Mouse (Mus musculus) forebrain, postnatal 0 days (tissue): Measurements from ENCODE around the gene Spata13. TPM values are rescaled to one million over a fixed set of nuclear protein-coding genes. Genes with fewer than 3 reads are reported as not detected.

Experiments
- ATAC-seq: fragments of 200-750 bp; cut with Nextera tagmentation; 2 replicates; pipeline ENCODE4 v1.8.0; 2017; ENCODE audit warnings: mild to moderate bottlenecking, moderate library complexity
- DNase-seq: peaks from one replicate; pipeline ENCODE4 v3.0.0-alpha.2; 2015
- H3K27ac ChIP-seq: fragments of 300-500 bp; sonication (generic); 2 replicates; pipeline ENCODE4 v1.5.1; 2014; ENCODE audit warnings: low read depth, mild to moderate bottlenecking, antibody characterized with exemption, low read length, moderate library complexity, mixed read lengths
- H3K27me3 ChIP-seq: fragments of 300-500 bp; sonication (generic); 2 replicates; pipeline ENCODE4 v1.6.1; 2014; ENCODE audit warnings: mild to moderate bottlenecking, low read length, mixed read lengths; ENCODE audit not compliant: insufficient read depth
- H3K36me3 ChIP-seq: fragments of 300-500 bp; sonication (generic); 2 replicates; pipeline ENCODE4 v1.6.1; 2014; ENCODE audit warnings: mild to moderate bottlenecking, moderate library complexity; ENCODE audit not compliant: insufficient read depth
- H3K4me1 ChIP-seq: fragments of 300-500 bp; sonication (generic); 2 replicates; pipeline ENCODE4 v1.6.1; 2014; ENCODE audit warnings: antibody characterized with exemption; ENCODE audit not compliant: insufficient read depth
- H3K4me2 ChIP-seq: fragments of 300-500 bp; sonication (generic); 2 replicates; pipeline ENCODE4 v1.6.1; 2014; ENCODE audit warnings: low read depth, mild to moderate bottlenecking, moderate library complexity
- H3K4me3 ChIP-seq: fragments of 300-500 bp; sonication (generic); 2 replicates; pipeline ENCODE4 v1.5.1; 2014; ENCODE audit warnings: low read depth, low read length, mixed read lengths
- H3K9ac ChIP-seq: fragments of 300-500 bp; sonication (generic); 2 replicates; pipeline ENCODE4 v1.6.1; 2014; ENCODE audit warnings: mild to moderate bottlenecking
- H3K9me3 ChIP-seq: fragments of 300-500 bp; sonication (generic); 2 replicates; pipeline ENCODE4 v1.6.1; 2016; ENCODE audit warnings: low read length
- CTCF ChIP-seq: sonication (generic); IDR thresholded peaks from 2 replicates; pipeline ENCODE4 v1.5.1; 2016; ENCODE audit warnings: antibody characterized with exemption, control low read depth, low read depth
- WGBS: fragments of 180-500 bp; shearing (Covaris S2); extraction: QIAGEN DNeasy Blood & Tissue Kit; methylation state at CpG from one replicate; pipeline ENCODE4 v1.1.7; 2014; 5-methylcytosine and 5-hydroxymethylcytosine counted together
- polyA plus RNA-seq: library from polyadenylated mRNA; unstranded; fragments of >200 nt; fragmentation: Nextera tagmentation; extraction: Ambion mirVana; gene quantifications from 2 replicates; pipeline ENCODE4 v1.2.1, GENCODE M21; 2015
- total RNA-seq: library from RNA; depleted of rRNA; stranded (reverse); fragments of >200 nt; gene quantifications from 2 replicates; pipeline ENCODE4 v1.2.3, GENCODE M21; 2014

Gene Spata13
- total and polyA plus RNA-seq, 2 experiments from 2014 or later: 17.3 to 43.6 TPM

- H3K4me1 ChIP-seq: no peaks in the 10 kb centered on the region
- DNase-seq (peak; percentile 45), ATAC-seq (peak; percentile 53; the same call in 1 of the 2 replicates)
- no peaks in the 10 kb centered on the region for H3K36me3 ChIP-seq
- H3K27me3 ChIP-seq: no peaks in the 10 kb centered on the region
- TF ChIP-seq CTCF: no peak
- H3K4me2 ChIP-seq: no peak overlapping the region
- H3K9me3 ChIP-seq: no peaks in the 10 kb centered on the region
- 57% methylated on average over 10 of the region's 10 CpGs for WGBS
- no peak overlapping the region for H3K27ac ChIP-seq
- H3K9ac ChIP-seq: no peak overlapping the region
- no peak overlapping the region for H3K4me3 ChIP-seq
Observed at GRCm38 (mm10) chr14:60698980-60699379, 65.2 kb downstream of the Spata13 start.

- Histone ChIP-seq H3K4me2 (no peak overlapping the region), H3K27me3 (no peaks in the 10 kb centered on the region), H3K27ac (no peak overlapping the region), H3K9me3 (no peaks in the 10 kb centered on the region), H3K36me3 (no peaks in the 10 kb centered on the region), H3K4me1 (no peaks in the 10 kb centered on the region), H3K4me3 (no peak overlapping the region), H3K9ac (no peak overlapping the region)
- ATAC-seq (no peak), DNase-seq (no peak)
- WGBS: 86% methylated on average over 10 of the region's 10 CpGs
- no peak for TF ChIP-seq CTCF
Observed at GRCm38 (mm10) chr14:60702377-60703140, 68.8 kb downstream of the Spata13 start.

- Histone ChIP-seq H3K27me3 (no peaks in the 10 kb centered on the region), H3K27ac (no peak overlapping the region), H3K9me3 (no peaks in the 10 kb centered on the region), H3K4me2 (no peak overlapping the region), H3K4me3 (no peak overlapping the region), H3K36me3 (no peaks in the 10 kb centered on the region), H3K4me1 (no peaks in the 10 kb centered on the region), H3K9ac (no peak overlapping the region)
- DNase-seq (no peak), ATAC-seq (no peak)
- WGBS: 88% methylated on average over 6 of the region's 6 CpGs
- TF ChIP-seq CTCF: no peak
Observed at GRCm38 (mm10) chr14:60704510-60704909, 70.7 kb downstream of the Spata13 start.

GRCm38 (mm10) chr14:60704961-60705360 is 71.2 kb downstream of the Spata13 start:
- Histone ChIP-seq H3K27me3 (no peaks in the 10 kb centered on the region), H3K4me1 (no peaks in the 10 kb centered on the region), H3K4me2 (no peak overlapping the region), H3K9ac (no peak overlapping the region), H3K9me3 (no peaks in the 10 kb centered on the region), H3K4me3 (no peak overlapping the region), H3K27ac (no peak overlapping the region), H3K36me3 (no peaks in the 10 kb centered on the region)
- no peak for DNase-seq
- no peak for TF ChIP-seq CTCF
- WGBS: 46% methylated on average over 3 of the region's 3 CpGs
- ATAC-seq: peak; percentile 45

- ATAC-seq (no peak; the same call in 1 of the 2 replicates), DNase-seq (no peak)
- WGBS: 76% methylated on average over 11 of the region's 11 CpGs
- H3K4me3 ChIP-seq: no peak overlapping the region
- H3K4me2 ChIP-seq: no peak overlapping the region
- no peak overlapping the region for H3K9ac ChIP-seq
- no peaks in the 10 kb centered on the region for H3K27me3 ChIP-seq
- no peak for TF ChIP-seq CTCF
- no peaks in the 10 kb centered on the region for H3K4me1 ChIP-seq
- no peaks in the 10 kb centered on the region for H3K9me3 ChIP-seq
- H3K36me3 ChIP-seq: no peaks in the 10 kb centered on the region
- no peak overlapping the region for H3K27ac ChIP-seq
Observed at GRCm38 (mm10) chr14:60709192-60709591, 75.4 kb downstream of the Spata13 start.

GRCm38 (mm10) chr14:60709749-60710148 is 75.9 kb downstream of the Spata13 start:
- WGBS: 93% methylated on average over 8 of the region's 8 CpGs
- no peaks in the 10 kb centered on the region for H3K27me3 ChIP-seq
- no peak for DNase-seq
- no peaks in the 10 kb centered on the region for H3K36me3 ChIP-seq
- H3K9me3 ChIP-seq: no peaks in the 10 kb centered on the region
- TF ChIP-seq CTCF: no peak
- no peak overlapping the region for H3K27ac ChIP-seq
- no peak overlapping the region for H3K4me3 ChIP-seq
- H3K4me1 ChIP-seq: no peaks in the 10 kb centered on the region
- no peak overlapping the region for H3K4me2 ChIP-seq
- ATAC-seq: no peak
- H3K9ac ChIP-seq: no peak overlapping the region

- ATAC-seq (no peak), DNase-seq (no peak)
- Histone ChIP-seq H3K4me2 (no peak overlapping the region), H3K27me3 (no peaks in the 10 kb centered on the region), H3K9me3 (no peaks in the 10 kb centered on the region), H3K36me3 (no peaks in the 10 kb centered on the region), H3K9ac (no peak overlapping the region), H3K4me3 (no peak overlapping the region), H3K4me1 (no peaks in the 10 kb centered on the region), H3K27ac (no peak overlapping the region)
- 93% methylated on average over 5 of the region's 5 CpGs for WGBS
- no peak for TF ChIP-seq CTCF
Observed at GRCm38 (mm10) chr14:60711161-60711560, 77.4 kb downstream of the Spata13 start.
